Mouse (Mus musculus) left cerebral cortex, adult 11 months (tissue): ENCODE measurements around the gene Pcnx.
"Not testable (repeated sequence)": the region's sequence is repeated elsewhere in the genome, so short reads cannot be mapped to it uniquely, and the experiment has no call there.

ENCODE experiments used
- DNase-seq: peaks from one replicate; pipeline ENCODE4 v3.0.0; 2022; ENCODE audit warnings: low spot score

The Pcnx gene

GRCm38 (mm10) chr12:81971042-81971883 is 111.4 kb downstream of the Pcnx start:
- DNase-seq: peak; percentile 11

- DNase-seq: peak; percentile 16
Observed at GRCm38 (mm10) chr12:81971884-81972362, 112.1 kb downstream of the Pcnx start.

- DNase-seq: peak; percentile 48
Observed at GRCm38 (mm10) chr12:81974806-81975205, 115.0 kb downstream of the Pcnx start.

GRCm38 (mm10) chr12:81977346-81977745 is 117.5 kb downstream of the Pcnx start:
- no peak for DNase-seq

- no peak for DNase-seq
Observed at GRCm38 (mm10) chr12:81979312-81979711, 119.5 kb downstream of the Pcnx start.

GRCm38 (mm10) chr12:81992106-81992505 is 132.3 kb downstream of the Pcnx start:
- DNase-seq: no peak

- no peak for DNase-seq
Observed at GRCm38 (mm10) chr12:81992996-81993395, 133.2 kb downstream of the Pcnx start.

- no peak for DNase-seq
Observed at GRCm38 (mm10) chr12:81994911-81995667, 135.3 kb downstream of the Pcnx start.

- DNase-seq: no peak
Observed at GRCm38 (mm10) chr12:81996679-81997362, 137.0 kb downstream of the Pcnx start.

GRCm38 (mm10) chr12:81997497-81997896 is 137.7 kb downstream of the Pcnx start:
- no peak for DNase-seq

- DNase-seq: not testable (repeated sequence)
Observed at GRCm38 (mm10) chr12:82002697-82003096, 142.9 kb downstream of the Pcnx start.

GRCm38 (mm10) chr12:82025901-82026633 is 166.2 kb downstream of the Pcnx start:
- not testable (repeated sequence) for DNase-seq

GRCm38 (mm10) chr12:82033524-82033923 is 173.7 kb downstream of the Pcnx start:
- not testable (repeated sequence) for DNase-seq

GRCm38 (mm10) chr12:82033973-82034372 is 174.2 kb downstream of the Pcnx start:
- DNase-seq: not testable (repeated sequence)

GRCm38 (mm10) chr12:82044078-82044477 is 184.3 kb downstream of the Pcnx start:
- not testable (repeated sequence) for DNase-seq
